Mouse (Mus musculus): ENCODE measurements around the gene Unc5c. TPM values are rescaled to one million over a fixed set of nuclear protein-coding genes. Genes with fewer than 3 reads are reported as not detected.

Unc5c gene
- polyA plus RNA-seq, 1 experiment from 2014 or later = 4.4 TPM

DNA sequence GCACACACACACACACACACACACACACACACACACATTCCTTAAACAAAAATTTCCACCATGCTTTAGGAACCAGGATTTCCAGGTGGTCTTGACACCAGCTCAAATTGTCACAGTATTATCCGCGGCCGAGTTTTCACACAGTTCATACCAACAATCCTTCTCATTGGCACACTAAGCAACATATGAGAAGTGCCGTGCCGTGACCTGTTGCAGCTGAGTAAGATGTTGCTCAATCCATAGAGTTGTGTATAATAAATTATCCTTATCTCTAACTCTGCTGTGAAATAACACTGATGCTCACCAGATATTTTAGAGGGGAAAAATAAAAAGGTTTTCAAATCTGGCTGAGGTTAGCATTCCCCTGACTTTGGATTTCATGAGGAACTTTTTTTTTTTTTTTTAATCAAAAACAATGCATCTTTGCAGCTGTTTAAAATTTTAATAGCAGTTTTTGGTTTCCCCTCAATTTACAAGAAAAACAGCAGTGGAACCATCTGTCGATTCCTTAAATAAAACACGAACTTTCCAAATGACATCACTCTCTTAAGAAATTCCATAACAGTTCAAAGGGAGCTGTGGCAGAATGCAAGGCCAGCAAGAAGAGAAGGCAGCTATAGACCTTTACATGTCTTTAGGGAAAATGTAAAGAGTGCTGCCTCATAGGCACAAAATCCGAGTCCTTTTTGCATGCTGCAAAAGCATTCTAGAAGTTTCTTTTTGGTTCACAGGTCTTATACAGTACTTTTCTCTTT is 326.2 kb downstream of the Unc5c start:
- H3K9me3 ChIP-seq (replicated peaks; ENCODE audit: control insufficient read depth, low read length) = no peaks in the 10 kb centered on the region
- H3K4me3 ChIP-seq (ENCODE audit: low read depth, low read length) = no peak overlapping the region
- H3K4me2 ChIP-seq (ENCODE audit: low read length) = no peak overlapping the region
- no peak overlapping the region for H3K27ac ChIP-seq (ENCODE audit: low read depth, low read length)
- peaks cover 4% of the 10 kb centered on the region for H3K4me1 ChIP-seq (ENCODE audit: control insufficient read depth, insufficient read depth, low read length)
- H3K9ac ChIP-seq (ENCODE audit: low read length) = no peak overlapping the region
- DNase-seq (ENCODE audit: low spot score) = no peak
- 81% methylated on average over 8 of the region's 8 CpGs for WGBS
- H3K36me3 ChIP-seq (ENCODE audit: control insufficient read depth, insufficient read depth, low read length) = no peaks in the 10 kb centered on the region
- no peak for ATAC-seq
- no peaks in the 10 kb centered on the region for H3K27me3 ChIP-seq (replicated peaks; ENCODE audit: control insufficient read depth, insufficient read depth, low read length)

DNA sequence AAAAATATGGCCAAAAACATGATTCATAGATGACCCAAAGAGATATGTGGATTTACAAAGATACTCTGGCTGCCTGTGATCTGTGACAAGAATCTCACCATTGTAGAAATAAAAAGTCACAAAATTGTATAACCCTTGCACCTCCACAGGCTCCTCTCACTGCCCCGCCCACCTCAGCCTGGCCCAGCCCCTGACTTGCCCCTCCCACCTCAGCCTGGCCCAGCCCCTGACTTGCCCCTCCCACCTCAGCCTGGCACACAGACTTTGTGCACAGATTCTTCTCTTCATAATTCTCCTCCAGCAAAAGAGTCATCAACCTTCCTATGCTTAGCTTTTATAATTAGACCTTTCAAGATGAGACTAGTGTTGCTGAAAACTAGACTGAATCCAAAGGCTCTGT is 327.1 kb downstream of the Unc5c start:
- Histone ChIP-seq H3K4me1 (ENCODE audit: control insufficient read depth, insufficient read depth, low read length) (peaks cover under 1% of the 10 kb centered on the region), H3K9ac (ENCODE audit: low read length) (no peak overlapping the region), H3K27me3 (replicated peaks; ENCODE audit: control insufficient read depth, insufficient read depth, low read length) (no peaks in the 10 kb centered on the region), H3K27ac (ENCODE audit: low read depth, low read length) (no peak overlapping the region), H3K36me3 (ENCODE audit: control insufficient read depth, insufficient read depth, low read length) (no peaks in the 10 kb centered on the region), H3K4me3 (ENCODE audit: low read depth, low read length) (no peak overlapping the region), H3K4me2 (ENCODE audit: low read length) (no peak overlapping the region), H3K9me3 (replicated peaks; ENCODE audit: control insufficient read depth, low read length) (no peaks in the 10 kb centered on the region)
- 91% methylated on average over 1 of the region's 1 CpGs for WGBS
- DNase-seq (ENCODE audit: low spot score) (no peak), ATAC-seq (no peak)

DNA sequence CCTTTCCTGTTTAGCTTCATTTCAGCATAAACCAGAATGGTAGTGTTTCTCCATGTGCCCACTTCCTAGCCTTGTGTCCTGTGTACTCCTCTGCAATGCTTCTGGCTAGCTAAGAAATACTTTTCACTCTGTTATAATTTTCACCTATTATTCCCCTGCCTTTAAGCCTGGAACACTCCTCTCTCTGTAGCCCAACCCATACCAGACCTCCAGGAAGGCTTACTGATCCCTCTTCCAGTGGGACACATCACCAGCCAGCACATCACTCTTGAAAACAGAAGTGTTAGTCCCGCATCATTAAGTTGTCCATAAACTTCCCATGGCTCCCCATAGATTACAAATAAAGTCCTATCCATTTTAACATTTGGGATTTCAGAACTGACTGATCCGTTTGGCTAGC is 328.7 kb downstream of the Unc5c start:
- no peaks in the 10 kb centered on the region for H3K4me1 ChIP-seq (ENCODE audit: control insufficient read depth, insufficient read depth, low read length)
- H3K9me3 ChIP-seq (replicated peaks; ENCODE audit: control insufficient read depth, low read length) = no peaks in the 10 kb centered on the region
- H3K36me3 ChIP-seq (ENCODE audit: control insufficient read depth, insufficient read depth, low read length) = no peaks in the 10 kb centered on the region
- H3K4me3 ChIP-seq (ENCODE audit: low read depth, low read length) = no peak overlapping the region
- H3K4me2 ChIP-seq (ENCODE audit: low read length) = no peak overlapping the region
- H3K27ac ChIP-seq (ENCODE audit: low read depth, low read length) = no peak overlapping the region
- H3K9ac ChIP-seq (ENCODE audit: low read length) = no peak overlapping the region
- H3K27me3 ChIP-seq (replicated peaks; ENCODE audit: control insufficient read depth, insufficient read depth, low read length) = no peaks in the 10 kb centered on the region
- 80% methylated on average over 2 of the region's 2 CpGs for WGBS
- no peak for DNase-seq (ENCODE audit: low spot score)
- no peak for ATAC-seq

DNA sequence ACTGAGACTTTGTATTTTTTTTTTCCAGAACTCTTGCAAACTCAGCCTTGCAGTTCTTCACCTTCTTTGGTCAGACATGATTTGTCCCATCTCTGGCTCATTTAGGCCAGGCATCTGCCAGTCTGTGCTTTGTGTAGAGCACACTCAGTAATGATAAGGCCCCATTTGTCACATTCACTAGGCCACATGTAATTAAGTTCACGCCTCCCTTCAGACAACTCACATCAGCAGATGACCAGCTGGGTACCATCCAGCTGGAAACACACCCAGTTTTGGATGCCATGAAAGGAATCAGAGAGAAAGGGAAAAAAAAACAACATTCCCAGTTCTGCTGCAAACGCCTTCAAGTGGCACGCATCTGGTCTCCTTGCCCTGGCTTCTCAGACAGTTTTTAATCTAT is 329.4 kb downstream of the Unc5c start:
- ATAC-seq (peak; percentile 74), DNase-seq (ENCODE audit: low spot score) (peak; percentile 69)
- Histone ChIP-seq H3K4me2 (ENCODE audit: low read length) (no peak overlapping the region), H3K9me3 (replicated peaks; ENCODE audit: control insufficient read depth, low read length) (no peaks in the 10 kb centered on the region), H3K4me1 (ENCODE audit: control insufficient read depth, insufficient read depth, low read length) (no peaks in the 10 kb centered on the region), H3K9ac (ENCODE audit: low read length) (no peak overlapping the region), H3K36me3 (ENCODE audit: control insufficient read depth, insufficient read depth, low read length) (no peaks in the 10 kb centered on the region), H3K27me3 (replicated peaks; ENCODE audit: control insufficient read depth, insufficient read depth, low read length) (no peaks in the 10 kb centered on the region), H3K4me3 (ENCODE audit: low read depth, low read length) (no peak overlapping the region), H3K27ac (ENCODE audit: low read depth, low read length) (no peak overlapping the region)
- WGBS = 55% methylated on average over 3 of the region's 3 CpGs

DNA sequence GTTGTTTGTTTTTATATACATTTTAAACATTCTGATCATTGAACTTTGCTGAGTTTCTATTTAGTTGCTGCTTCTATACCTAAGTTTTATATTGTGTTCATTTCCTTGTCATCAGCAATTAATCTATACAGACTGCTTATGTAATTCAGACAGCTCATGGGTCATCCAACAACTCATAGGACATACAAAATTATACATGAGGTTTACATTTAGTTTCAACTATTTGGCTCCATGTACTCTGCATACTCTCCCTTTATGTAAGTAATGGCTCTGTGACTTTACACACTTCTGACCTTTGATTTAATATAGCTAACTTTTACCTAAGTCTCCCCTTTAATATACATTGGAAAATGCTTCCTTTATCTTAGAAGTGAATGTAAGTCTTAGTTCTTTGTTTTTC is 332.4 kb downstream of the Unc5c start:
- no peak overlapping the region for H3K4me3 ChIP-seq (ENCODE audit: low read depth, low read length)
- no peak overlapping the region for H3K4me2 ChIP-seq (ENCODE audit: low read length)
- H3K4me1 ChIP-seq (ENCODE audit: control insufficient read depth, insufficient read depth, low read length) = no peaks in the 10 kb centered on the region
- H3K27me3 ChIP-seq (replicated peaks; ENCODE audit: control insufficient read depth, insufficient read depth, low read length) = no peaks in the 10 kb centered on the region
- DNase-seq (ENCODE audit: low spot score) (no peak), ATAC-seq (no peak)
- no peaks in the 10 kb centered on the region for H3K9me3 ChIP-seq (replicated peaks; ENCODE audit: control insufficient read depth, low read length)
- no peak overlapping the region for H3K27ac ChIP-seq (ENCODE audit: low read depth, low read length)
- no peak overlapping the region for H3K9ac ChIP-seq (ENCODE audit: low read length)
- no peaks in the 10 kb centered on the region for H3K36me3 ChIP-seq (ENCODE audit: control insufficient read depth, insufficient read depth, low read length)

DNA sequence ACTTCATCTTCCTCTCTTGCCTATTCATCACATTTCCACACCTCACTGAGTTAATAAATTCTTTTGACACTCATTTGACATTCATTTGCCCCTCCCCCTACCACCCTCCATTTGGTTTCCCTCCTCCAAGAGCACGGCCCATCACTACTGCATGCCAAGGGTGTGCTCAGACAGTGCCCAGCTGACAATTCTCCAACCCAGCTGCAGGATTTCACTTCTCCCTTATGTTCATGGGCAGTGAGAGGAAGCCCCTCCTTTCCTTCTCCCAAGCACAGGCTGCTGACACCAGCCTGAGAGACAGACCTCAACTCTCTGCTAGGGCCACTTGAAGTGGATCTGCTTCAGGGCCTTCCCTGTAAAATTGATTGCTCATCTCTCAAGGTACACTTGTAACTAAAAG is 332.8 kb downstream of the Unc5c start:
- DNase-seq (ENCODE audit: low spot score) (no peak), ATAC-seq (0 out of 2 replicates have a peak, but pooled peaks have one; percentile 33)
- Histone ChIP-seq H3K9me3 (replicated peaks; ENCODE audit: control insufficient read depth, low read length) (no peaks in the 10 kb centered on the region), H3K4me1 (ENCODE audit: control insufficient read depth, insufficient read depth, low read length) (no peaks in the 10 kb centered on the region), H3K4me2 (ENCODE audit: low read length) (no peak overlapping the region), H3K9ac (ENCODE audit: low read length) (no peak overlapping the region), H3K27me3 (replicated peaks; ENCODE audit: control insufficient read depth, insufficient read depth, low read length) (no peaks in the 10 kb centered on the region), H3K36me3 (ENCODE audit: control insufficient read depth, insufficient read depth, low read length) (no peaks in the 10 kb centered on the region), H3K27ac (ENCODE audit: low read depth, low read length) (no peak overlapping the region), H3K4me3 (ENCODE audit: low read depth, low read length) (no peak overlapping the region)
- 24% methylated on average over 1 of the region's 1 CpGs for WGBS

DNA sequence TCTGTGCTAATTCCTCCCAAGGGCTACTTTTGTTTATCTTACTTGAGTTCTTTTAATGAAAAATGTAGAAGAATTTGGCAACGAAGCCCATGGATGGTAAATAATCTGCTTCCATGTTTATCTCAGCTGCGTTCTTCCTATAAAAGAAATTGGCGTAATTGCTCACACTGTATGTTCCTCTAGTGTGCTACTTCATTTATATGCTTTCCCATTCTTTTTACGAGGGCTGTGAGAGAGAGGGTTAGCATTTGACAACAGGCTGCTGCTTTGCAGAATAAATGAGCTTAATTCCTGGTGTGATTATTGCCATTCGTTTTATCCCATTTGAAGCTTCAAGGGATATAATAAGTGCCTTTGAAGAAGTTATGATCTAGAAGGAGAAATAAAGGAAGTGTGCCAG is 339.1 kb downstream of the Unc5c start:
- ATAC-seq (no peak), DNase-seq (ENCODE audit: low spot score) (no peak)
- Histone ChIP-seq H3K4me2 (ENCODE audit: low read length) (no peak overlapping the region), H3K9ac (ENCODE audit: low read length) (no peak overlapping the region), H3K27ac (ENCODE audit: low read depth, low read length) (no peak overlapping the region), H3K27me3 (replicated peaks; ENCODE audit: control insufficient read depth, insufficient read depth, low read length) (no peaks in the 10 kb centered on the region), H3K36me3 (ENCODE audit: control insufficient read depth, insufficient read depth, low read length) (no peaks in the 10 kb centered on the region), H3K4me1 (ENCODE audit: control insufficient read depth, insufficient read depth, low read length) (no peaks in the 10 kb centered on the region), H3K4me3 (ENCODE audit: low read depth, low read length) (no peak overlapping the region), H3K9me3 (replicated peaks; ENCODE audit: control insufficient read depth, low read length) (no peaks in the 10 kb centered on the region)
- WGBS = 61% methylated on average over 5 of the region's 5 CpGs

DNA sequence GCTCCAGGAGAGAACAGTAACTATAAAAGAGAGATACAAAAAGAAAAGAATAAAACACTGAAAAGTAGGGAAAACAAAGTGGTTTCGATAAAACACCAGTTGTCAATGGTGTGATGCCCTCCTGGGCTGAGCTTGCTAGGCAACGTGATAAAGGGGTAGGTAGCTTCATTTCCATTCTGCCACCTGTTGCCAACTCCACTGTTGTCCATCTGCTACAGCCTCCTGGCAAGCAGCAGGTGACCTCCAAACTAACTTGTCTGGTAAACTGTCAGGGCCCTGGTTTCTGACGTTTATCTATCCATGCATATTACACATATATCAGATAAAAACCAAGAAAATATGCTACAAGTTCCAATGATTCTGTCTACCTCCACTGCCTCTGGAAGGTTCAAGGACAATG is 344.6 kb downstream of the Unc5c start:
- H3K9me3 ChIP-seq (replicated peaks; ENCODE audit: control insufficient read depth, low read length) = no peaks in the 10 kb centered on the region
- H3K9ac ChIP-seq (ENCODE audit: low read length) = no peak overlapping the region
- WGBS = 78% methylated on average over 3 of the region's 3 CpGs
- no peak overlapping the region for H3K4me3 ChIP-seq (ENCODE audit: low read depth, low read length)
- no peaks in the 10 kb centered on the region for H3K36me3 ChIP-seq (ENCODE audit: control insufficient read depth, insufficient read depth, low read length)
- DNase-seq (ENCODE audit: low spot score) (no peak), ATAC-seq (no peak)
- no peak overlapping the region for H3K27ac ChIP-seq (ENCODE audit: low read depth, low read length)
- H3K4me2 ChIP-seq (ENCODE audit: low read length) = no peak overlapping the region
- H3K27me3 ChIP-seq (replicated peaks; ENCODE audit: control insufficient read depth, insufficient read depth, low read length) = no peaks in the 10 kb centered on the region
- H3K4me1 ChIP-seq (ENCODE audit: control insufficient read depth, insufficient read depth, low read length) = 0 out of 2 replicates have a peak, but pooled peaks cover 3% of the 10 kb centered on the region

DNA sequence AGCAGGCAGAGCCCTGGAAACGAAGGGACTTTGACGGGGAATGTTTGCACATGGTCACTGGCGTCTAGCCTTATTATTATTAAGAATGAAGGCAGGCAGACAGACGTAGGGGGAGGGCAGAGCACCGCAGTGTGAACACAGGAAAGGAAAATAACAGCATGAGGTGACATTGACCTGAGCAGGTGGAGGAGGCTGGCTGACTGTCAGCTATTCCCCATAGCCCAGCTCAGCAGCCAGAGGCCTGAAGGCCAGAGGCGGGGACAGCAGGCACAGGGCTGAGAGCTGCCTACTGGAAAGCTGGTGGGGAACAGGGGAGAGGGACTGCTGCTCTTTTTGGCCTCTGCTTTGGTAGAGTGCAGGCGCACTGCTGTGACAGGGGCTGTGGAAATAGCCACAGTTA is 345.9 kb downstream of the Unc5c start:
- Histone ChIP-seq H3K36me3 (ENCODE audit: control insufficient read depth, insufficient read depth, low read length) (no peaks in the 10 kb centered on the region), H3K27me3 (replicated peaks; ENCODE audit: control insufficient read depth, insufficient read depth, low read length) (no peaks in the 10 kb centered on the region), H3K9ac (ENCODE audit: low read length) (no peak overlapping the region), H3K4me1 (ENCODE audit: control insufficient read depth, insufficient read depth, low read length) (0 out of 2 replicates have a peak, but pooled peaks cover 3% of the 10 kb centered on the region), H3K4me3 (ENCODE audit: low read depth, low read length) (no peak overlapping the region), H3K4me2 (ENCODE audit: low read length) (no peak overlapping the region), H3K9me3 (replicated peaks; ENCODE audit: control insufficient read depth, low read length) (no peaks in the 10 kb centered on the region), H3K27ac (ENCODE audit: low read depth, low read length) (no peak overlapping the region)
- no peak for DNase-seq (ENCODE audit: low spot score)
- ATAC-seq = 0 out of 2 replicates have a peak, but pooled peaks have one; percentile 18
- 37% methylated on average over 7 of the region's 7 CpGs for WGBS
